Mouse (Mus musculus): ENCODE measurements around the gene Ctnnb1. TPM values are rescaled to one million over a fixed set of nuclear protein-coding genes. Genes with fewer than 3 reads are reported as not detected.
"Not testable (repeated sequence)": the region's sequence is repeated elsewhere in the genome, so short reads cannot be mapped to it uniquely, and the experiment has no call there.

Gene Ctnnb1
- 100 to 1,000 TPM; 487 to 491 TPM for total RNA-seq (2021)

- intact Hi-C loops (cut with DNase I): no loop called here
- no peak for DNase-seq (ENCODE audit: low spot score in 2 of 2)
Observed at GRCm38 (mm10) chr9:120929081-120929480, at the start of gene Ctnnb1. TSS of gene Ctnnb1 (plus strand) at chr9:120929216.

- no peak for DNase-seq (ENCODE audit: low spot score in 2 of 2)
- intact Hi-C loops (cut with DNase I): loop anchor here (5.0 kb wide), 2 partner anchors 52 to 83 kb away; no protein-coding TSS in a partner anchor
Observed at GRCm38 (mm10) chr9:120880286-120880685, 48.7 kb upstream of the Ctnnb1 start.

- no peak for DNase-seq (ENCODE audit: low spot score in 2 of 2)
- intact Hi-C loops (cut with DNase I): loop anchor here (5.0 kb wide), 2 partner anchors 51 to 84 kb away; no protein-coding TSS in a partner anchor
Observed at GRCm38 (mm10) chr9:120881121-120881520, 47.9 kb upstream of the Ctnnb1 start.

GRCm38 (mm10) chr9:120881839-120882238 lies 47.2 kb upstream of the Ctnnb1 start:
- DNase-seq (ENCODE audit: low spot score in 2 of 2): no peak
- intact Hi-C loops (cut with DNase I): loop anchor here (5.0 kb wide), 2 partner anchors 50 to 85 kb away; no protein-coding TSS in a partner anchor

- intact Hi-C loops (cut with DNase I): loop anchor here (5.0 kb wide), 2 partner anchors 48 to 87 kb away; no protein-coding TSS in a partner anchor
- DNase-seq (ENCODE audit: low spot score in 2 of 2): no peak
Observed at GRCm38 (mm10) chr9:120884726-120885125, 44.3 kb upstream of the Ctnnb1 start.

- DNase-seq (ENCODE audit: low spot score in 2 of 2): no peak
- intact Hi-C loops (cut with DNase I): no loop called here
Observed at GRCm38 (mm10) chr9:120887631-120888030, 41.4 kb upstream of the Ctnnb1 start.

GRCm38 (mm10) chr9:120893435-120893834 lies 35.6 kb upstream of the Ctnnb1 start:
- intact Hi-C loops (cut with DNase I): no loop called here
- DNase-seq (ENCODE audit: low spot score in 2 of 2): no peak

GRCm38 (mm10) chr9:120893971-120894370 lies 35.0 kb upstream of the Ctnnb1 start:
- intact Hi-C loops (cut with DNase I): no loop called here
- no peak for DNase-seq (ENCODE audit: low spot score in 2 of 2)

GRCm38 (mm10) chr9:120894376-120894775 lies 34.6 kb upstream of the Ctnnb1 start:
- no peak for DNase-seq (ENCODE audit: low spot score in 2 of 2)
- intact Hi-C loops (cut with DNase I): no loop called here

- intact Hi-C loops (cut with DNase I): no loop called here
Observed at GRCm38 (mm10) chr9:120896502-120896901, 32.5 kb upstream of the Ctnnb1 start.

GRCm38 (mm10) chr9:120897269-120897668 lies 31.7 kb upstream of the Ctnnb1 start:
- no peak for DNase-seq (ENCODE audit: low spot score in 2 of 2)
- intact Hi-C loops (cut with DNase I): no loop called here

More at GRCm38 (mm10) chr9:120896502-120896901, 32.5 kb upstream of the Ctnnb1 start:
- DNase-seq (ENCODE audit: low spot score in 2 of 2): no peak

GRCm38 (mm10) chr9:120899833-120900232 lies 29.2 kb upstream of the Ctnnb1 start:
- intact Hi-C loops (cut with DNase I): no loop called here
- no peak for DNase-seq (ENCODE audit: low spot score in 2 of 2)

GRCm38 (mm10) chr9:120900338-120901274 lies 28.4 kb upstream of the Ctnnb1 start:
- no peak for DNase-seq (ENCODE audit: low spot score in 2 of 2)
- intact Hi-C loops (cut with DNase I): no loop called here

- intact Hi-C loops (cut with DNase I): no loop called here
- DNase-seq (ENCODE audit: low spot score in 2 of 2): no peak
Observed at GRCm38 (mm10) chr9:120902562-120902961, 26.5 kb upstream of the Ctnnb1 start.

GRCm38 (mm10) chr9:120908461-120908860 lies 20.6 kb upstream of the Ctnnb1 start:
- intact Hi-C loops (cut with DNase I): no loop called here

GRCm38 (mm10) chr9:120913152-120913551 lies 15.9 kb upstream of the Ctnnb1 start:
- DNase-seq (ENCODE audit: low spot score in 2 of 2): no peak
- intact Hi-C loops (cut with DNase I): loop anchor here (5.0 kb wide), 1 partner anchor 136 kb away; no protein-coding TSS in a partner anchor

More at GRCm38 (mm10) chr9:120908461-120908860, 20.6 kb upstream of the Ctnnb1 start:
- DNase-seq (ENCODE audit: low spot score in 2 of 2): no peak

GRCm38 (mm10) chr9:120914429-120914828 lies 14.6 kb upstream of the Ctnnb1 start:
- DNase-seq (ENCODE audit: low spot score in 2 of 2): no peak
- intact Hi-C loops (cut with DNase I): loop anchor here (5.0 kb wide), 1 partner anchor 137 kb away; no protein-coding TSS in a partner anchor

- no peak for DNase-seq (ENCODE audit: low spot score in 2 of 2)
- intact Hi-C loops (cut with DNase I): loop anchor here (5.0 kb wide), 1 partner anchor 138 kb away; no protein-coding TSS in a partner anchor
Observed at GRCm38 (mm10) chr9:120914877-120915459, 14.0 kb upstream of the Ctnnb1 start.

- DNase-seq (ENCODE audit: low spot score in 2 of 2); intact Hi-C loops (cut with DNase I): not testable (repeated sequence)
Observed at GRCm38 (mm10) chr9:120917619-120918018, 11.4 kb upstream of the Ctnnb1 start.

- DNase-seq (ENCODE audit: low spot score in 2 of 2): no peak
- intact Hi-C loops (cut with DNase I): no loop called here
Observed at GRCm38 (mm10) chr9:120918211-120918610, 10.8 kb upstream of the Ctnnb1 start.

All from left cerebral cortex, postnatal 36 days (tissue).